Mouse (Mus musculus): ENCODE data around the gene Fars2. TPM values are rescaled to one million over a fixed set of nuclear protein-coding genes. Genes with fewer than 3 reads are reported as not detected.

The Fars2 gene
- polyA plus RNA-seq, 1 experiment from 2014 or later = 33.5 TPM

GRCm38 (mm10) chr13:36766801-36767200 lies 649.6 kb downstream of the Fars2 start:
- WGBS = 31% methylated on average over 2 of the region's 2 CpGs
- H3K4me3 ChIP-seq = no peak overlapping the region
- ATAC-seq (ENCODE audit: low FRiP score) = no peak

More at GRCm38 (mm10) chr13:36766801-36767200, 649.6 kb downstream of the Fars2 start:
- H3K9me3 ChIP-seq = no peaks in the 10 kb centered on the region
- no peak overlapping the region for H3K27ac ChIP-seq
- no peaks in the 10 kb centered on the region for H3K36me3 ChIP-seq
- no peak overlapping the region for H3K4me2 ChIP-seq
- no peaks in the 10 kb centered on the region for H3K27me3 ChIP-seq
- no peaks in the 10 kb centered on the region for H3K4me1 ChIP-seq (replicated peaks)
- H3K9ac ChIP-seq = no peak overlapping the region

Other genes with a start within 250 kb of the Fars2 start
- 8.4 and 9.9 TPM in 2 replicates for gene Rpp40, start 211.1 kb upstream of the Fars2 start, polyA plus RNA-seq (2015; fragmentation: Nextera tagmentation; extraction: Ambion mirVana)
- 0.36 and 0.40 TPM in 2 replicates for gene Ppp1r3g, start 158.6 kb upstream of the Fars2 start, polyA plus RNA-seq (2015; fragmentation: Nextera tagmentation; extraction: Ambion mirVana)
- 33.6 and 35.7 TPM in 2 replicates for gene Lyrm4, start 114 bp downstream of the Fars2 start, polyA plus RNA-seq (2015; fragmentation: Nextera tagmentation; extraction: Ambion mirVana)

Measured in hindbrain, embryonic 13.5 days (tissue).